Mouse (Mus musculus): Measurements from ENCODE around the gene Gfral. TPM values are rescaled to one million over a fixed set of nuclear protein-coding genes. Genes with fewer than 3 reads are reported as not detected.

The Gfral gene
- polyA plus RNA-seq, 1 experiment from 2014 or later = not detected

- no peak overlapping the region for H3K9ac ChIP-seq (ENCODE audit: low read depth, low read length)
- ATAC-seq (ENCODE audit: low read depth) = no peak
- no peak overlapping the region for H3K4me2 ChIP-seq (ENCODE audit: low read depth, low read length)
- no peaks in the 10 kb centered on the region for H3K9me3 ChIP-seq (replicated peaks; ENCODE audit: control insufficient read depth, low read length)
- H3K27me3 ChIP-seq (ENCODE audit: control insufficient read depth, insufficient read depth, low read depth, low read length) = no peaks in the 10 kb centered on the region
- H3K4me3 ChIP-seq (ENCODE audit: low read depth, low read length) = no peak overlapping the region
- H3K36me3 ChIP-seq (ENCODE audit: control insufficient read depth, insufficient read depth) = no peaks in the 10 kb centered on the region
- H3K27ac ChIP-seq (ENCODE audit: low read length) = no peak overlapping the region
- 70% methylated on average over 7 of the region's 7 CpGs for WGBS (ENCODE audit: insufficient replicate concordance)
- peaks cover 16% of the 10 kb centered on the region for H3K4me1 ChIP-seq (ENCODE audit: control insufficient read depth, low read depth, low read length)
Measured at GRCm38 (mm10) chr9:76234899-76235298, 21.4 kb upstream of the Gfral start.

- Histone ChIP-seq H3K27ac (ENCODE audit: low read length) (no peak overlapping the region), H3K9ac (ENCODE audit: low read depth, low read length) (no peak overlapping the region), H3K36me3 (ENCODE audit: control insufficient read depth, insufficient read depth) (no peaks in the 10 kb centered on the region), H3K4me3 (ENCODE audit: low read depth, low read length) (no peak overlapping the region), H3K9me3 (replicated peaks; ENCODE audit: control insufficient read depth, low read length) (no peaks in the 10 kb centered on the region), H3K4me2 (ENCODE audit: low read depth, low read length) (no peak overlapping the region), H3K27me3 (ENCODE audit: control insufficient read depth, insufficient read depth, low read depth, low read length) (no peaks in the 10 kb centered on the region), H3K4me1 (ENCODE audit: control insufficient read depth, low read depth, low read length) (peaks cover 2% of the 10 kb centered on the region)
- 19% methylated on average over 11 of the region's 11 CpGs for WGBS (ENCODE audit: insufficient replicate concordance)
- no peak for ATAC-seq (ENCODE audit: low read depth)
Measured at GRCm38 (mm10) chr9:76230400-76230799, 16.9 kb upstream of the Gfral start.

- Histone ChIP-seq H3K4me2 (ENCODE audit: low read depth, low read length) (no peak overlapping the region), H3K4me1 (ENCODE audit: control insufficient read depth, low read depth, low read length) (no peaks in the 10 kb centered on the region), H3K4me3 (ENCODE audit: low read depth, low read length) (no peak overlapping the region), H3K27ac (ENCODE audit: low read length) (no peak overlapping the region), H3K27me3 (ENCODE audit: control insufficient read depth, insufficient read depth, low read depth, low read length) (no peaks in the 10 kb centered on the region), H3K9me3 (replicated peaks; ENCODE audit: control insufficient read depth, low read length) (no peaks in the 10 kb centered on the region), H3K36me3 (ENCODE audit: control insufficient read depth, insufficient read depth) (no peaks in the 10 kb centered on the region), H3K9ac (ENCODE audit: low read depth, low read length) (no peak overlapping the region)
- WGBS (ENCODE audit: insufficient replicate concordance) = 50% methylated on average over 4 of the region's 4 CpGs
- ATAC-seq (ENCODE audit: low read depth) = no peak
Measured at GRCm38 (mm10) chr9:76217178-76217975, 3.9 kb upstream of the Gfral start.

GRCm38 (mm10) chr9:76214678-76215077 lies 1.2 kb upstream of the Gfral start:
- Histone ChIP-seq H3K9ac (ENCODE audit: low read depth, low read length) (no peak overlapping the region), H3K27me3 (ENCODE audit: control insufficient read depth, insufficient read depth, low read depth, low read length) (no peaks in the 10 kb centered on the region)

GRCm38 (mm10) chr9:76196917-76197316 lies 16.5 kb downstream of the Gfral start:
- 62% methylated on average over 4 of the region's 4 CpGs for WGBS (ENCODE audit: insufficient replicate concordance)
- Histone ChIP-seq H3K27me3 (ENCODE audit: control insufficient read depth, insufficient read depth, low read depth, low read length) (no peaks in the 10 kb centered on the region), H3K9me3 (replicated peaks; ENCODE audit: control insufficient read depth, low read length) (no peaks in the 10 kb centered on the region), H3K4me1 (ENCODE audit: control insufficient read depth, low read depth, low read length) (no peaks in the 10 kb centered on the region), H3K4me2 (ENCODE audit: low read depth, low read length) (no peak overlapping the region), H3K27ac (ENCODE audit: low read length) (no peak overlapping the region), H3K36me3 (ENCODE audit: control insufficient read depth, insufficient read depth) (no peaks in the 10 kb centered on the region), H3K9ac (ENCODE audit: low read depth, low read length) (no peak overlapping the region), H3K4me3 (ENCODE audit: low read depth, low read length) (no peak overlapping the region)
- ATAC-seq (ENCODE audit: low read depth) = no peak

More at GRCm38 (mm10) chr9:76214678-76215077, 1.2 kb upstream of the Gfral start:
- no peak overlapping the region for H3K4me3 ChIP-seq (ENCODE audit: low read depth, low read length)
- ATAC-seq (ENCODE audit: low read depth) = no peak
- no peaks in the 10 kb centered on the region for H3K36me3 ChIP-seq (ENCODE audit: control insufficient read depth, insufficient read depth)
- no peak overlapping the region for H3K27ac ChIP-seq (ENCODE audit: low read length)
- WGBS (ENCODE audit: insufficient replicate concordance) = 54% methylated on average over 4 of the region's 4 CpGs
- no peak overlapping the region for H3K4me2 ChIP-seq (ENCODE audit: low read depth, low read length)
- H3K4me1 ChIP-seq (ENCODE audit: control insufficient read depth, low read depth, low read length) = no peaks in the 10 kb centered on the region
- no peaks in the 10 kb centered on the region for H3K9me3 ChIP-seq (replicated peaks; ENCODE audit: control insufficient read depth, low read length)

GRCm38 (mm10) chr9:76179221-76179620 lies 34.2 kb downstream of the Gfral start:
- Histone ChIP-seq H3K9me3 (replicated peaks; ENCODE audit: control insufficient read depth, low read length) (no peaks in the 10 kb centered on the region), H3K4me3 (ENCODE audit: low read depth, low read length) (no peak overlapping the region), H3K27ac (ENCODE audit: low read length) (no peak overlapping the region), H3K9ac (ENCODE audit: low read depth, low read length) (no peak overlapping the region), H3K36me3 (ENCODE audit: control insufficient read depth, insufficient read depth) (no peaks in the 10 kb centered on the region), H3K27me3 (ENCODE audit: control insufficient read depth, insufficient read depth, low read depth, low read length) (no peaks in the 10 kb centered on the region), H3K4me1 (ENCODE audit: control insufficient read depth, low read depth, low read length) (no peaks in the 10 kb centered on the region), H3K4me2 (ENCODE audit: low read depth, low read length) (no peak overlapping the region)
- ATAC-seq (ENCODE audit: low read depth) = no peak

GRCm38 (mm10) chr9:76172686-76173295 lies 40.7 kb downstream of the Gfral start:
- 56% methylated on average over 5 of the region's 5 CpGs for WGBS (ENCODE audit: insufficient replicate concordance)
- H3K27ac ChIP-seq (ENCODE audit: low read length) = no peak overlapping the region
- no peak overlapping the region for H3K4me3 ChIP-seq (ENCODE audit: low read depth, low read length)
- ATAC-seq (ENCODE audit: low read depth) = no peak
- no peaks in the 10 kb centered on the region for H3K4me1 ChIP-seq (ENCODE audit: control insufficient read depth, low read depth, low read length)
- no peak overlapping the region for H3K4me2 ChIP-seq (ENCODE audit: low read depth, low read length)
- H3K9ac ChIP-seq (ENCODE audit: low read depth, low read length) = no peak overlapping the region
- no peaks in the 10 kb centered on the region for H3K27me3 ChIP-seq (ENCODE audit: control insufficient read depth, insufficient read depth, low read depth, low read length)
- no peaks in the 10 kb centered on the region for H3K36me3 ChIP-seq (ENCODE audit: control insufficient read depth, insufficient read depth)
- H3K9me3 ChIP-seq (replicated peaks; ENCODE audit: control insufficient read depth, low read length) = no peaks in the 10 kb centered on the region

GRCm38 (mm10) chr9:76168355-76168754 lies 45.1 kb downstream of the Gfral start:
- no peaks in the 10 kb centered on the region for H3K36me3 ChIP-seq (ENCODE audit: control insufficient read depth, insufficient read depth)
- H3K9ac ChIP-seq (ENCODE audit: low read depth, low read length) = no peak overlapping the region
- no peaks in the 10 kb centered on the region for H3K27me3 ChIP-seq (ENCODE audit: control insufficient read depth, insufficient read depth, low read depth, low read length)
- 40% methylated on average over 3 of the region's 3 CpGs for WGBS (ENCODE audit: insufficient replicate concordance)
- ATAC-seq (ENCODE audit: low read depth) = no peak
- H3K4me2 ChIP-seq (ENCODE audit: low read depth, low read length) = no peak overlapping the region
- H3K27ac ChIP-seq (ENCODE audit: low read length) = no peak overlapping the region
- no peaks in the 10 kb centered on the region for H3K4me1 ChIP-seq (ENCODE audit: control insufficient read depth, low read depth, low read length)
- no peak overlapping the region for H3K4me3 ChIP-seq (ENCODE audit: low read depth, low read length)
- no peaks in the 10 kb centered on the region for H3K9me3 ChIP-seq (replicated peaks; ENCODE audit: control insufficient read depth, low read length)

GRCm38 (mm10) chr9:76162446-76162845 lies 51.0 kb downstream of the Gfral start:
- ATAC-seq (ENCODE audit: low read depth) = no peak
- H3K27ac ChIP-seq (ENCODE audit: low read length) = no peak overlapping the region
- WGBS (ENCODE audit: insufficient replicate concordance) = 60% methylated on average over 8 of the region's 8 CpGs
- H3K4me2 ChIP-seq (ENCODE audit: low read depth, low read length) = no peak overlapping the region
- no peaks in the 10 kb centered on the region for H3K4me1 ChIP-seq (ENCODE audit: control insufficient read depth, low read depth, low read length)
- H3K9me3 ChIP-seq (replicated peaks; ENCODE audit: control insufficient read depth, low read length) = no peaks in the 10 kb centered on the region
- H3K9ac ChIP-seq (ENCODE audit: low read depth, low read length) = no peak overlapping the region
- H3K36me3 ChIP-seq (ENCODE audit: control insufficient read depth, insufficient read depth) = no peaks in the 10 kb centered on the region
- H3K27me3 ChIP-seq (ENCODE audit: control insufficient read depth, insufficient read depth, low read depth, low read length) = no peaks in the 10 kb centered on the region
- H3K4me3 ChIP-seq (ENCODE audit: low read depth, low read length) = no peak overlapping the region

All from liver, embryonic 16.5 days (tissue).